Mouse (Mus musculus) embryo, embryonic 10.5 days (tissue): ENCODE data around the gene Macf1.
"Not testable (repeated sequence)": the region's sequence is repeated elsewhere in the genome, so short reads cannot be mapped to it uniquely, and the experiment has no call there.

Experiments used
- DNase-seq: peaks from one replicate; pipeline ENCODE4 v3.0.0-alpha.2; 2015; ENCODE audit warnings: low spot score

The Macf1 gene

GRCm38 (mm10) chr4:123669696-123670095 is 14.5 kb downstream of the Macf1 start:
- no peak for DNase-seq

GRCm38 (mm10) chr4:123667260-123667867 is 16.8 kb downstream of the Macf1 start:
- DNase-seq: peak; percentile 95

GRCm38 (mm10) chr4:123666517-123666916 is 17.6 kb downstream of the Macf1 start:
- peak; percentile 20 for DNase-seq

GRCm38 (mm10) chr4:123665681-123666278 is 18.4 kb downstream of the Macf1 start:
- DNase-seq: no peak

GRCm38 (mm10) chr4:123664951-123665661 is 19.1 kb downstream of the Macf1 start:
- DNase-seq: peak; percentile 72

- peak; percentile 72 for DNase-seq
These were observed 19.9 kb downstream of the Macf1 start for GRCm38 (mm10) chr4:123664021-123664950.

- no peak for DNase-seq
These were observed 20.5 kb downstream of the Macf1 start for GRCm38 (mm10) chr4:123663688-123663965.

- DNase-seq: peak; percentile 67
These were observed 21.1 kb downstream of the Macf1 start for GRCm38 (mm10) chr4:123662914-123663687.

- DNase-seq: no peak
These were observed 26.0 kb downstream of the Macf1 start for GRCm38 (mm10) chr4:123658175-123658574.

GRCm38 (mm10) chr4:123655245-123655644 is 28.9 kb downstream of the Macf1 start:
- no peak for DNase-seq

GRCm38 (mm10) chr4:123654566-123654965 is 29.6 kb downstream of the Macf1 start:
- no peak for DNase-seq

GRCm38 (mm10) chr4:123653446-123653845 is 30.7 kb downstream of the Macf1 start:
- DNase-seq: not testable (repeated sequence)

- no peak for DNase-seq
These were observed 32.0 kb downstream of the Macf1 start for GRCm38 (mm10) chr4:123652130-123652529.

- no peak for DNase-seq
These were observed 35.0 kb downstream of the Macf1 start for GRCm38 (mm10) chr4:123649131-123649530.

GRCm38 (mm10) chr4:123647668-123648067 is 36.5 kb downstream of the Macf1 start:
- DNase-seq: no peak

- DNase-seq: no peak
These were observed 37.1 kb downstream of the Macf1 start for GRCm38 (mm10) chr4:123647109-123647508.

- no peak for DNase-seq
These were observed 38.8 kb downstream of the Macf1 start for GRCm38 (mm10) chr4:123645246-123645845.

GRCm38 (mm10) chr4:123643561-123643960 is 40.6 kb downstream of the Macf1 start:
- DNase-seq: no peak

- DNase-seq: no peak
These were observed 41.3 kb downstream of the Macf1 start for GRCm38 (mm10) chr4:123642877-123643276.

- no peak for DNase-seq
These were observed 47.0 kb downstream of the Macf1 start for GRCm38 (mm10) chr4:123637136-123637535.

GRCm38 (mm10) chr4:123635428-123635827 is 48.7 kb downstream of the Macf1 start:
- no peak for DNase-seq
